Mouse (Mus musculus) MEL-GATA-1-ER (cell line): ENCODE measurements at regions not wholly inside any gene's neighbourhood (a gene's known extent, or its start where the extent isn't known, plus 50 kb on each side); places are given as distances from the start of the nearest gene placed in this dataset.

Experiments
- DNase-seq: peaks from one replicate; pipeline ENCODE4 v3.0.0-alpha.2; 2012; ENCODE audit warnings: low read depth; ENCODE audit errors: extremely low read depth

GRCm38 (mm10) chr2:50835511-50836320 is 313.2 kb downstream of the Rnd3 start:
- no peak for DNase-seq

GRCm38 (mm10) chr2:50833791-50834190 is 315.1 kb downstream of the Rnd3 start:
- no peak for DNase-seq

GRCm38 (mm10) chr2:50832471-50832870 is 316.4 kb downstream of the Rnd3 start:
- DNase-seq = no peak

- no peak for DNase-seq
Observed at GRCm38 (mm10) chr2:50830056-50830720, 318.7 kb downstream of the Rnd3 start.

GRCm38 (mm10) chr2:50827097-50827496 is 321.8 kb downstream of the Rnd3 start:
- DNase-seq = no peak

- DNase-seq = no peak
Observed at GRCm38 (mm10) chr2:50826537-50826936, 322.4 kb downstream of the Rnd3 start.

GRCm38 (mm10) chr2:50825626-50826025 is 323.3 kb downstream of the Rnd3 start:
- DNase-seq = no peak

GRCm38 (mm10) chr2:50824782-50825181 is 324.1 kb downstream of the Rnd3 start:
- no peak for DNase-seq

- DNase-seq = no peak
Observed at GRCm38 (mm10) chr2:50822738-50823137, 326.2 kb downstream of the Rnd3 start.

- no peak for DNase-seq
Observed at GRCm38 (mm10) chr2:50819305-50819665, 329.6 kb downstream of the Rnd3 start.

GRCm38 (mm10) chr2:50818557-50819304 is 330.2 kb downstream of the Rnd3 start:
- no peak for DNase-seq

- DNase-seq = no peak
Observed at GRCm38 (mm10) chr2:50816364-50816763, 332.5 kb downstream of the Rnd3 start.

GRCm38 (mm10) chr2:50815541-50815940 is 333.4 kb downstream of the Rnd3 start:
- DNase-seq = no peak

GRCm38 (mm10) chr2:50813568-50814461 is 335.1 kb downstream of the Rnd3 start:
- DNase-seq = no peak

- no peak for DNase-seq
Observed at GRCm38 (mm10) chr2:50812296-50812695, 336.6 kb downstream of the Rnd3 start.

GRCm38 (mm10) chr2:50810336-50811066 is 338.4 kb downstream of the Rnd3 start:
- DNase-seq = no peak

GRCm38 (mm10) chr2:50809823-50810222 is 339.1 kb downstream of the Rnd3 start:
- DNase-seq = no peak

- peak; percentile 53 for DNase-seq
Observed at GRCm38 (mm10) chr2:50807162-50807960, 341.6 kb downstream of the Rnd3 start.

- DNase-seq = no peak
Observed at GRCm38 (mm10) chr2:50805645-50806044, 343.3 kb downstream of the Rnd3 start.

GRCm38 (mm10) chr2:50796087-50796486 is 352.8 kb downstream of the Rnd3 start:
- DNase-seq = no peak
